Mouse (Mus musculus): ENCODE data around the gene Car6. TPM values are rescaled to one million over a fixed set of nuclear protein-coding genes. Genes with fewer than 3 reads are reported as not detected.
A peak's percentile ranks its signal among the peaks of the same experiment; 100 is the strongest.

The Car6 gene
- polyA plus RNA-seq, 1 experiment from 2014 or later = 0.23 TPM

DNA sequence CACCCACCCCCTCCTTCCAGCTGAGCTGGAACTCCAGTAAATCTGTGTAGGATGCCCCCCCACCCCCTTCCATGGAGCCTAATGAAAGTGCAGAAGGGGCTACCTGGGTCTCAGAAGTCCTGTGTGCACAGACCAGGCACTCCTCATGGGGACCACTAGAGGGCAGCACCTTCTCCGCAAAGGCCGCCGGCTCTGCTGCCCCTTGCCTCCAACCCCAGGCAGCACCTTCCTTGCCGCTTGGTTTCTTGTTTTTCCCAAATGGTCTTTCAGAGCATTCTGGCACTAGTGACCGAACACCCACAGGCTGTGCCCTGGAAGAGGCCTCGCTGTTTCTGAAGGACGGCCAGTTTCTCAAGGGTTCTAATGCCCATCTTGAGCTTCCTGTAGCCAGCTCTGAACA, 24.6 kb downstream of the Car6 start:
- H3K4me1 ChIP-seq = peaks cover 21% of the 10 kb centered on the region
- 0 out of 2 replicates have a peak, but pooled peaks cover 4% of the 10 kb centered on the region for H3K9me3 ChIP-seq
- H3K4me2 ChIP-seq (replicated peaks) = peak overlapping the region; percentile 15
- H3K9ac ChIP-seq = no peak overlapping the region
- H3K27ac ChIP-seq = no peak overlapping the region
- 7% methylated on average over 7 of the region's 7 CpGs for WGBS
- no peaks in the 10 kb centered on the region for H3K27me3 ChIP-seq
- no peaks in the 10 kb centered on the region for H3K36me3 ChIP-seq
- ATAC-seq (ENCODE audit: insufficient number of reproducible peaks, insufficient read depth, low FRiP score, low TSS enrichment) = no peak
- H3K4me3 ChIP-seq = no peak overlapping the region

DNA sequence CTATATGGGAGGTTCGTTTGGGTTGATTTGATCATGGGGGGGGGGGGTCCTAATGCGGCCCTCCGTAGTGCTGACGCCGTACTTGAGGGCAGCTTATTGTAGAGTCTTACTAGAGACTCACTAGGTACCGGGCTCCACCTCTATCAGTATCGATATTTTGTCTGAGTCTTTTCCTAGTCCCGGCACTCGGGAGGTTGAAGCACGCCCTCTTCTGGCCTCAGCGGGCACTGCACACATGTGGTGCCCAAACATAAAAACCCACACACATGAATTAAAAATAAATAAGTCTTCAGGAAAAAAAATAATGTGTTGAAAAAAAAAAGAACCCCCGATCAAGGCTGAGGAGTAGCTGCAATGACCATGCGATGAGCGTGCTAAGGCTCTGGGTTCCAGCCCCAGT, 27.1 kb downstream of the Car6 start:
- Histone ChIP-seq H3K27ac (no peak overlapping the region), H3K9ac (no peak overlapping the region), H3K36me3 (no peaks in the 10 kb centered on the region), H3K27me3 (no peaks in the 10 kb centered on the region), H3K4me2 (replicated peaks) (no peak overlapping the region), H3K4me3 (no peak overlapping the region), H3K4me1 (peaks cover 21% of the 10 kb centered on the region), H3K9me3 (no peaks in the 10 kb centered on the region)
- no peak for ATAC-seq (ENCODE audit: insufficient number of reproducible peaks, insufficient read depth, low FRiP score, low TSS enrichment)
- whole genome bisulfite sequencing = 88% methylated on average over 14 of the region's 14 CpGs

DNA sequence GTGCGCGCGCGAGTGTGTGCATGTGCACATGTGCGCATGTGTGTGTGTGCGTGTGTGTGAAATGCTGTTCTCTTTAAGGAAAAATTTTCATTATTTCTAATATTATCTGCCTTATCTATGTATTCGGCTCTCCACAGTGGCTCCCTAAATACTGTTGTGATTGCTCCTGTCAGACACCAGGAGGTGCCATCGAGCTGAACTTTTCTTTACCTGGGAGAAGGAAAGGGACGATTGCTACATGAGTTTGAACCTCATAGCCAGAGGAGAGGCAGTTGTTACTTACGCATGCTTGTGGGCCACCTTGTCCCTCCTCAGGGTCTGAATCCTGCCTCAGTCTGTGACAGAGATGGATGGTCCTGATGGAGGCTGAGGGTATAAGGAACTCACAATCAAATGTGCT, 27.9 kb downstream of the Car6 start:
- Histone ChIP-seq H3K4me2 (replicated peaks) (no peak overlapping the region), H3K36me3 (no peaks in the 10 kb centered on the region), H3K9me3 (no peaks in the 10 kb centered on the region), H3K4me3 (no peak overlapping the region), H3K27ac (no peak overlapping the region), H3K27me3 (no peaks in the 10 kb centered on the region), H3K9ac (no peak overlapping the region), H3K4me1 (peaks cover 14% of the 10 kb centered on the region)
- 56% methylated on average over 10 of the region's 10 CpGs for WGBS
- ATAC-seq (ENCODE audit: insufficient number of reproducible peaks, insufficient read depth, low FRiP score, low TSS enrichment) = no peak

DNA sequence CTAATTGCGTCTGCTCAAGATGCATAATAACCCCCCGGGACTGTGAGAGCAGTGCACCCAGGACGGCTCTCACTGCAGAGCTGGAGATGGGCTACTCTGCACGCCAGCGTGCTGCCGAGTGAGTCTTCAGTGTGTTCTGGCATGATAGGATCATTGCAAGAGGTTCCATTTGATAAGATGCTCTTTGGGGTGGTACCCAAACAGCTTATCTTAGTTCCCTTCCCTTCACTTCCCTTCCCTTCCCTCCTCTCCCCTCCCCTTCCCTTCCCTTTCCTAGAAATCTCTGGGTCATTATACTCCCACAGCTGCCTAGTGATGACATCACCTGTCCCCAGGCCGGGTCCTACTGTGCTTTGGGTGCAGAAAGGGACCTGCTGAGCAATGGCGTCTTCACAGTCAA, 29.0 kb downstream of the Car6 start:
- ATAC-seq (ENCODE audit: insufficient number of reproducible peaks, insufficient read depth, low FRiP score, low TSS enrichment) = no peak
- 72% methylated on average over 8 of the region's 8 CpGs for WGBS

DNA sequence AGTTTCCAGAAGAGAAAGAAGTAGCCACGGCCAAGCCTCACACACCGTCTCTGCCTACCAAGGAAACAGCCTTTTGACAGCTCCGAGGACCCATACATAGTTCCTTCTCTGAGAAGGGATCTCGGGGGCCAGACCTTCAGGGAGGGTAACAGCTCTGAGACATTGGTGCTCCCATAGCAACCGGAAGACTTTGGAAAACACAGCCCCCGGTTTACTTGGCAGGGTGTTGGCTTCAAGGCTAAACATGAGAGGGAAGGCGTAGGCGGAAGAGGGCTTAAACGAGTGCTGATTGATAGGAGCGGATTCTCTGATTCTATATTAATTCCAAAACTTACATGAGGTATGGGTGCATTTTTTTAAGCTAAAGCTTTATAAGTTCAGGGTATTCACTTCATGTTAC, 32.7 kb downstream of the Car6 start:
- H3K4me2 ChIP-seq (replicated peaks) = no peak overlapping the region
- 82% methylated on average over 10 of the region's 10 CpGs for WGBS
- no peaks in the 10 kb centered on the region for H3K4me1 ChIP-seq
- no peak for ATAC-seq (ENCODE audit: insufficient number of reproducible peaks, insufficient read depth, low FRiP score, low TSS enrichment)
- H3K9me3 ChIP-seq = no peaks in the 10 kb centered on the region
- H3K36me3 ChIP-seq = no peaks in the 10 kb centered on the region
- H3K27me3 ChIP-seq = no peaks in the 10 kb centered on the region
- no peak overlapping the region for H3K4me3 ChIP-seq
- no peak overlapping the region for H3K27ac ChIP-seq
- H3K9ac ChIP-seq = no peak overlapping the region

More for the DNA sequence above, 29.0 kb downstream of the Car6 start:
- Histone ChIP-seq H3K9me3 (no peaks in the 10 kb centered on the region), H3K27me3 (no peaks in the 10 kb centered on the region), H3K36me3 (no peaks in the 10 kb centered on the region), H3K4me2 (replicated peaks) (no peak overlapping the region), H3K4me1 (peaks cover 8% of the 10 kb centered on the region), H3K9ac (no peak overlapping the region), H3K4me3 (no peak overlapping the region), H3K27ac (no peak overlapping the region)

DNA sequence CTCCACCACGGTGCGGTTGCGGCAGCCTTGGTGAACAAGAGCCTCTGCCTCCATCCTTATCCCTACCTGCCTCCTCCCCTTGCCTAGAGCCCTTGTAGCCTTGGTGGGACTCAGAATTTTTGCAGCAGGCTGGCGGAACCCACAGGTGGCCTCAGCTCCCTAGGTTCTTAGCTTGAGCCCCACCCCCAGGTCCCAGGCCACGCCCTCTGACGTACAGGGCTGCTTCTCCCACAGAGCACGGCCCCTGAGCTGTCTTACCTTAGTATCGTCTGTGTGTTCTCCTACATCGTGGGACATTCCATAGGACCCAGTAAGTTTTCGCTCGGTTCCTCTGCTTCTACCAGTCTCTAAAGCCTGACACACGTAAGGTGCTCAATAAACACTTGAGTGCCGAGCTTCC, 36.3 kb downstream of the Car6 start:
- H3K27ac ChIP-seq = no peak overlapping the region
- no peaks in the 10 kb centered on the region for H3K9me3 ChIP-seq
- ATAC-seq (ENCODE audit: insufficient number of reproducible peaks, insufficient read depth, low FRiP score, low TSS enrichment) = no peak
- H3K27me3 ChIP-seq = no peaks in the 10 kb centered on the region
- H3K9ac ChIP-seq = no peak overlapping the region
- no peak overlapping the region for H3K4me2 ChIP-seq (replicated peaks)
- H3K4me3 ChIP-seq = no peak overlapping the region
- 38% methylated on average over 13 of the region's 13 CpGs for WGBS
- no peaks in the 10 kb centered on the region for H3K4me1 ChIP-seq
- no peaks in the 10 kb centered on the region for H3K36me3 ChIP-seq

DNA sequence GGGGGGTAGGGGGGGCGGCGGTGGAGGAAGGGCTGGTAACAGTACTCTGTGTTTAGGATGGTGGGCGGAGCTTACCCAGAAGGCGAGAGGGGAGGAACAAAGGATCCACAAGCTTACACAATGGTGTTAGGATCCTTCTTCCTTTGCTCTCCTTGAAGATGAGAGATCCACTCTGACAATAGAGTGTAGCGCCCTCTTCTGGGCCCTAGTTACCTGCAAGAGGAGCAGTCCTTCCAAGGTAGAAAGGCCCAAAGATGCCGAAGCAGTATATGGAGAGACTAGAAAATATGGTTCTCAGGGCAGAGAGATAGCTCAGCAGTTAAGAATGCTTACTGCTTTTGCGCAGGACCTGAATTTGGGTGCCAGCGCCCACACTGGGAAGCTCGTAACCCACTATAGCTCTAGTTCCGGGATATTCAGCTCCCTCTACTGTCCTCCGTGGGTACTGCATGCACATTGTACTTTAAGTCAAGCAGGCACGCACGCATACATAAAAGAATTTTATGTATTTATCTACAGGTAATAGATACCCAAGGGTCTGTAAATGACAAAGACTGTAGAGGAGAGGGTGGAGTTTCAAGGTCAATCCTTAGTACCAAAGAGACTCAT, 38.5 kb downstream of the Car6 start:
- no peak overlapping the region for H3K4me2 ChIP-seq (replicated peaks)
- no peak overlapping the region for H3K27ac ChIP-seq
- H3K9me3 ChIP-seq = no peaks in the 10 kb centered on the region
- H3K27me3 ChIP-seq = no peaks in the 10 kb centered on the region
- H3K36me3 ChIP-seq = no peaks in the 10 kb centered on the region
- ATAC-seq (ENCODE audit: insufficient number of reproducible peaks, insufficient read depth, low FRiP score, low TSS enrichment) = no peak
- H3K4me3 ChIP-seq = no peak overlapping the region
- no peaks in the 10 kb centered on the region for H3K4me1 ChIP-seq
- WGBS = 72% methylated on average over 13 of the region's 13 CpGs
- H3K9ac ChIP-seq = no peak overlapping the region

DNA sequence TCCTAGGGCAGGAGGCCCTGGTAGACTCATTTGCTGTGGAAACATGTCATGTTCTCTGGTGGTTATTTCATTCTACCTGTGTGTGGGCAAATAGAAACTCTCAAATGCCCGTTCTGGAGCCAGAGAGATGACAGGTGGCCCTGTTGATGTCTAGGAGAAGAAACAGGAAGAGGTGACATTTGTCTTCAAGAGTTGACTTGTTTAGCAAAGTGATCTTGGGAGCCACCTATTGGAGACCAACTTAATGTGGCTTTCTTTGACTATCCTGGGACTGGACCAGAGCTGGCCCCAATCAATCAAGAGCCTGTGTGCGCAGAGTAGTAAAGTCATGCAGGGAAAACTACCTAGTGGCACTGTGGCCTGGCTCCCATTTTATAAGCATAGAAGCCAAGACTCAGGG, 41.7 kb downstream of the Car6 start:
- Histone ChIP-seq H3K4me1 (no peaks in the 10 kb centered on the region), H3K36me3 (no peaks in the 10 kb centered on the region), H3K9me3 (no peaks in the 10 kb centered on the region), H3K27ac (no peak overlapping the region), H3K4me2 (replicated peaks) (no peak overlapping the region), H3K9ac (no peak overlapping the region), H3K4me3 (no peak overlapping the region), H3K27me3 (no peaks in the 10 kb centered on the region)
- ATAC-seq (ENCODE audit: insufficient number of reproducible peaks, insufficient read depth, low FRiP score, low TSS enrichment) = no peak
- WGBS = 85% methylated on average over 2 of the region's 2 CpGs

DNA sequence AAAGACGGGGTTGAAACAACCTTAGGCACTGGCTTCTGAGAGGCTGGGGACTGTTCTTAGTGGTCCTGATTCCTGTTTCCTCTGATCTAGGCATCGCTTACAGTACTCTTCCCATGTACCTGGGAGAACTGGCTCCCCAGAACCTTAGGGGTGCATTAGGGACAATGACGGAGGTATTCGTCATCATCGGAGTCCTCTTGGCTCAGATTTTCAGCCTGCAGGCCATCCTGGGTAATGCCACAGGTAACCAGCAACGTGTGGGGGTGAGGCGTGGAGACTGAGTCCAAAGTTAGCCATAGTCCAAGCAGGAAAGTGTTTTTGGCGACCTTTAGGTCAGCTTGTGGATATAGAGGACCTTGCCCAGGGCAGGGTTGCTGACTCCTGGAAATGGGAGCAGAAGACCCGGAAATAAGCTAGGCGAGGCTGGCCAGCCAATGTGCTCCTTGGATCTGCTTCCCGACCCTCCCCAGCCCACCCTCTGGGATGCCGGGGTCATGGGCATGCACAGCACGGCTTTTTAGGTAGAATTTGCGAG, 43.7 kb downstream of the Car6 start:
- 69% methylated on average over 14 of the region's 14 CpGs for WGBS
- no peaks in the 10 kb centered on the region for H3K36me3 ChIP-seq

DNA sequence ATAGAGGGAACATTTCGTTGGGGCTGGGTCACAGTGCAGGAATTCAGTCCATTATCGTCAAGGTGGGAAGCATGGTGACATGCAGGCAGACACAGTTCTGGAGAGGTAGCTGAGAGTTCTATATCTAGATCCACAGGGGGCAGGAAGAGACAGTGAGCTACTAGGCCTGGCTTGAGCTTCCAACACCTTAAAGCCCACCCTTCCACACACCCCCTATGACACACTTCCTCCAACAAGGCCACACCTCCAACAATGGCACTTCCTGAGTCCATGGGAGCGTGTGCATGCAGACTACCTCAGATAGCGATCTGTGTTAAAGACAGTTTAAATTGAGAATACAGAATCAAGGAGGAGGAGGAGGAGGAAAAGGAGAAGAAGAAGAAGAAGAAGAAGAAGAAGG, 45.4 kb downstream of the Car6 start:
- H3K4me3 ChIP-seq = no peak overlapping the region
- no peaks in the 10 kb centered on the region for H3K9me3 ChIP-seq
- no peaks in the 10 kb centered on the region for H3K4me1 ChIP-seq
- no peak overlapping the region for H3K4me2 ChIP-seq (replicated peaks)
- no peak overlapping the region for H3K9ac ChIP-seq
- WGBS = 71% methylated on average over 4 of the region's 4 CpGs
- H3K27me3 ChIP-seq = no peaks in the 10 kb centered on the region
- no peaks in the 10 kb centered on the region for H3K36me3 ChIP-seq
- H3K27ac ChIP-seq = no peak overlapping the region
- no peak for ATAC-seq (ENCODE audit: insufficient number of reproducible peaks, insufficient read depth, low FRiP score, low TSS enrichment)

More for the DNA sequence above, 43.7 kb downstream of the Car6 start:
- H3K4me1 ChIP-seq = no peaks in the 10 kb centered on the region
- H3K27ac ChIP-seq = no peak overlapping the region
- no peak overlapping the region for H3K9ac ChIP-seq
- H3K4me3 ChIP-seq = no peak overlapping the region
- H3K9me3 ChIP-seq = no peaks in the 10 kb centered on the region
- no peak for ATAC-seq (ENCODE audit: insufficient number of reproducible peaks, insufficient read depth, low FRiP score, low TSS enrichment)
- H3K27me3 ChIP-seq = no peaks in the 10 kb centered on the region
- H3K4me2 ChIP-seq (replicated peaks) = no peak overlapping the region

DNA sequence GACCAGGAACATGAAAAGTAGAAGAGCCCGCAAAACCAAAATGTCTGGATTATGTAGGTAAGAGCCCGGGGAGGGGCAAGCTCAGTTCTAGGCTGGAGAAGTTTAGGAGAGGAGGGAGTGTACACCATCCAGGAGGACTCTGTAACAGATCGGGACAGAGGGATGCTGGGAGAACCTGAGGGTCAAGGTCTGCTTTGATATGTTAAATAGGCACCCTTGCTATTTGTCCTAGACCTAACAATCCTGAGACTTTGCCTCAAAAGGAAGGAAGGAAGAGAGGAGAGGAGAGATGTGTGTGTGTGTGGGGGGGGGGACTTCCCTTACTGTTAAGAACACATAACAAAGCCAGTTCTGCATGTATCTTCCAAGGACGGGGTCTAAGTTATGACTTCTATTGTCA, 45.8 kb downstream of the Car6 start:
- no peaks in the 10 kb centered on the region for H3K36me3 ChIP-seq

DNA sequence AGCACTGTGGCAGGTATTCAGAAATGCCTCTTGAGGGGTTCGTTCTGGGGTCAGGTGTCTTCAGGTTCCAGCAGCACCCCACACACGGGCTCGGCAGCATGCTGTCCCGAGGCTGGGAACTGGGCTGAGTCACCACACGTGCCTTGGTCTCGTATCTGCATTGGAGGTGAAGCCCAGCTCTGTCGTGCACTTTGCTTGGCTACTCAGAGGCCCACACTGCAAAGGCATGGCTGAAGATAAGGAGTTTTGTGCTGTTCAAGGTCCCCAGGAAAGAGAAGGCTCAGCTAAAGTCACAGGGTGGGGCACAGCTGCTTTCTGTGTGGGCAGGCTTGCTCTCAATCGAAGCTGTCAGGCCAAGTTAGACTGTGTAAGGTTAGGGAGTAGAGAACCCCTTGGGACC, 48.6 kb downstream of the Car6 start:
- no peak for ATAC-seq (ENCODE audit: insufficient number of reproducible peaks, insufficient read depth, low FRiP score, low TSS enrichment)
- Histone ChIP-seq H3K36me3 (no peaks in the 10 kb centered on the region), H3K4me1 (no peaks in the 10 kb centered on the region), H3K27me3 (no peaks in the 10 kb centered on the region), H3K27ac (no peak overlapping the region), H3K4me2 (replicated peaks) (no peak overlapping the region), H3K9ac (no peak overlapping the region), H3K9me3 (no peaks in the 10 kb centered on the region; the same call in 1 of the 2 replicates), H3K4me3 (no peak overlapping the region)
- 82% methylated on average over 8 of the region's 8 CpGs for WGBS

More for the DNA sequence above, 45.8 kb downstream of the Car6 start:
- ATAC-seq (ENCODE audit: insufficient number of reproducible peaks, insufficient read depth, low FRiP score, low TSS enrichment) = no peak
- H3K27ac ChIP-seq = no peak overlapping the region
- H3K9me3 ChIP-seq = no peaks in the 10 kb centered on the region
- no peak overlapping the region for H3K4me2 ChIP-seq (replicated peaks)
- 88% methylated on average over 4 of the region's 4 CpGs for WGBS
- no peak overlapping the region for H3K4me3 ChIP-seq
- H3K4me1 ChIP-seq = no peaks in the 10 kb centered on the region
- no peak overlapping the region for H3K9ac ChIP-seq
- H3K27me3 ChIP-seq = no peaks in the 10 kb centered on the region

Data from embryonic facial prominence, embryonic 12.5 days (tissue).